Mouse (Mus musculus): Measurements from ENCODE around the gene Urad.

The Urad gene

GRCm38 (mm10) chr5:147268728-147269127, 53.5 kb downstream of the Urad start:
- no peak for DNase-seq (ENCODE audit: low spot score)

GRCm38 (mm10) chr5:147267434-147267833, 54.8 kb downstream of the Urad start:
- no peak for DNase-seq (ENCODE audit: low spot score)

Data from left cerebral cortex, adult 11 months (tissue).